Mouse (Mus musculus) cortical plate, adult 2 months (tissue): ENCODE measurements at regions not wholly inside any gene's neighbourhood (a gene's known extent, or its start where the extent isn't known, plus 50 kb on each side); places are given as distances from the start of the nearest gene placed in this dataset.

ENCODE experiments used
- CTCF ChIP-seq: fragments of 200-500 bp; IDR thresholded peaks from 2 replicates; pipeline ENCODE4 v1.5.1; 2011; ENCODE audit warnings: mild to moderate bottlenecking, control low read depth, low read length; ENCODE audit not compliant: insufficient read depth; ENCODE audit errors: extremely low read depth
- POLR2A ChIP-seq: fragments of 200-500 bp; IDR thresholded peaks from 2 replicates; pipeline ENCODE4 v1.6.1; 2011; ENCODE audit warnings: mild to moderate bottlenecking, low read length, control low read depth; ENCODE audit not compliant: insufficient read depth; ENCODE audit errors: extremely low read depth

GRCm38 (mm10) chr13:26509841-26510240 lies 260.1 kb downstream of the Hdgfl1 start:
- TF ChIP-seq CTCF: no peak
- TF ChIP-seq POLR2A: no peak
